In genomic region chr9:118157234-118157633, GRCm38 (mm10) we compare ENCODE assay signal across 13 mouse cellular contexts. TPM values are rescaled to one million over a fixed set of nuclear protein-coding genes. Genes with fewer than 3 reads are reported as not detected.
DNase-seq lines count a peak whose midpoint lies in the region; ATAC-seq and TF ChIP-seq lines count a peak whose summit lies in the region.
"Had no signal": no experiment of that assay in that cellular context is flagged by ENCODE, and none has a peak within 500 bp of the region (broad histone marks: within the 10 kb centered on the region; RNA-seq: fewer than 3 reads in every experiment).

No protein-coding gene starts in this region.

- no peak overlapping the region for H3K27ac ChIP-seq in layer of hippocampus, adult 2 months
- H3K27ac ChIP-seq: heart, embryonic 13.5 days; hindbrain, embryonic 14.5 days; liver, embryonic 13.5 days had no signal

- POLR2A ChIA-PET in Patski (lab: Charles Lee) = no interaction called here

- H3K4me3 ChIP-seq in layer of hippocampus, adult 2 months = no peak overlapping the region
- H3K4me3 ChIP-seq: heart, embryonic 13.5 days; liver, embryonic 13.5 days; megakaryocyte, embryonic 14.5 days had no signal

- ATAC-seq in Patski = no peak

- DNase-seq in layer of hippocampus, adult 2 months (ENCODE audit: low spot score in 2 of 2) = no peak
- DNase-seq in layer of hippocampus, adult 9-10 months (ENCODE audit: low spot score) = no peak
- DNase-seq in CD4-positive, CD25-positive, alpha-beta regulatory T cell, adult 2 months (ENCODE audit: low read depth, low spot score) = peak; percentile 55
- no peak for DNase-seq in Patski (ENCODE audit: low read depth, low spot score)
- peak; percentile 44 for DNase-seq in naive thymus-derived CD4-positive, alpha-beta T cell, adult 2 months (ENCODE audit: low read depth)
- DNase-seq in thymus, postnatal 36 days = no peak
- no peak for DNase-seq in spleen, adult 12 weeks (ENCODE audit: low spot score)
- DNase-seq: adrenal gland, postnatal 25 days; liver, embryonic 13.5 days; thymus, postnatal 25 days had no signal

- TF ChIP-seq CTCF in layer of hippocampus, adult 2 months (conservative IDR thresholded peaks at IDR 0.05) = peak; percentile 75
- peak; percentile 30 for TF ChIP-seq CTCF in Patski (IDR thresholded peaks at IDR 0.05)

- in situ Hi-C loops in Patski (cut with MboI; ENCODE audit: low pct_unique_long_range_greater_than_20kb) = no loop called here

- CTCF ChIA-PET in Patski (lab: Charles Lee) = interaction anchor here (1.3 kb wide), 1 partner anchor 11 kb away, joined by 7 read pairs; no protein-coding TSS in a partner anchor

- no peaks in the 10 kb centered on the region for H3K27me3 ChIP-seq in Patski
- H3K27me3 ChIP-seq: heart, embryonic 13.5 days; liver, embryonic 13.5 days; megakaryocyte, embryonic 14.5 days had no signal

RNA-seq across cellular contexts. Expression of gene Cmc1, which starts 7.3 kb away (rescaled TPM):
- 10 to 100 TPM; 13.7 to 14.7 TPM for total RNA-seq in layer of hippocampus, adult 2 months (2021)
- polyA plus RNA-seq in Patski (2021) = 57.9 TPM

Comparison
In these comparisons a context has a peak if more than half of its experiments do, and no peak if none do; other contexts are left out.
1. DNase-seq: peak in CD4-positive, CD25-positive, alpha-beta regulatory T cell, adult 2 months (single experiment) and naive thymus-derived CD4-positive, alpha-beta T cell, adult 2 months (single experiment); none in layer of hippocampus, adult 2 months (0 of 2), layer of hippocampus, adult 9-10 months (single experiment), Patski (single experiment), thymus, postnatal 36 days (0 of 2) and spleen, adult 12 weeks (single experiment).